Mouse (Mus musculus) lung, adult 2 months (tissue): ENCODE measurements around the gene H2-Eb2.

Experiments used
- CTCF ChIP-seq: fragments of 200-500 bp; IDR thresholded peaks from 2 replicates; pipeline ENCODE4 v1.5.1; 2011; ENCODE audit warnings: mild to moderate bottlenecking, low read length, control low read depth; ENCODE audit not compliant: insufficient read depth
- POLR2A ChIP-seq: fragments of 200-500 bp; IDR thresholded peaks from 2 replicates; pipeline ENCODE4 v1.6.1; 2011; ENCODE audit warnings: low read depth, mild to moderate bottlenecking, control low read depth, low read length, borderline replicate concordance; ENCODE audit errors: extremely low read depth

DNA sequence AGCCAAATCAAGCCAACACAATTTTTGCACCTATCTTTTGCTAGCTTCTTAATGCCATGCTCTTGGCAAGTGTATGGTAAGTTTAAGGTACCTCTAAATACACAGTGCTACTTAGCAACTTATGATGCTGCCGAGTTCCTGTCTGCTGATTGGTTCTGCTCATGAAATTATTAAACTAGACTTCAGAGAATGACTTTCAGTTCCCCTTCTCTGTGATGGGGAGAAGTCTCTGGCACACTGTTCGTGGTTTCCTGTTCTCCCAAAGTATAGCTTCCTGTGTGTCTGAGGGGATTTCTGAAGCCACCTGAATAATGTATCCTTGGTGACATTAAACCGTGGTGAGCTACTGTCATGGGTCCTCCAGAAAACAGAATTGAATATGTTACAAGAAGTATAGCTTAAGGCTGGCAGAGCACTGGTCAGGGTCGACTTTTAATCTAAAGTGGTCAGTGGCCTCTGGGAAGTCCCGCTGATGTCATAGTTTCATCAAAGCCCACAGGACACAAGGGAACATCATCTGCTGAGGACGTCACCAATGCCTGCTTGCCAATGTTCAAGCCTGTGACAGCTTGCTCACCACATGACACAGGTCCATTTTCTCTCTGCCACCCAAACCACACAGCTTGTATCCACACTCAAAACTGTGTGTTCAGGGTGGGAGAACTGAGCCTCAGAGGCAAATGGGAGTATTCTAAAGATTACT is 22.3 kb downstream of the H2-Eb2 start:
- TF ChIP-seq CTCF, result no peak
- TF ChIP-seq POLR2A, result no peak
